Mouse (Mus musculus): Measurements from ENCODE around the gene Nhp2. TPM values are rescaled to one million over a fixed set of nuclear protein-coding genes. Genes with fewer than 3 reads are reported as not detected.

The Nhp2 gene
- total RNA-seq (2014; rRNA removed): 43.9 and 60.8 TPM in 2 replicates
- polyA plus RNA-seq (2015; fragmentation: Nextera tagmentation; extraction: Ambion mirVana): 105 and 109 TPM in 2 replicates

GRCm38 (mm10) chr11:51619409-51620060 lies at the start of gene Nhp2:
Gene Nhp2, plus strand, starts transcription at chr11:51619735.
- H3K27ac ChIP-seq: peak within 1 kb of the TSS; percentile 57; the same call in 1 of the 2 replicates

GRCm38 (mm10) chr11:51576454-51576853 lies 43.1 kb upstream of the Nhp2 start:
- Histone ChIP-seq H3K4me3 (ENCODE audit: low read length) (no peak overlapping the region), H3K9me3 (ENCODE audit: low read length) (no peaks in the 10 kb centered on the region), H3K36me3 (ENCODE audit: insufficient read depth, low read length) (no peaks in the 10 kb centered on the region), H3K27ac (no peak overlapping the region), H3K9ac (replicated peaks; ENCODE audit: low read length) (no peak overlapping the region), H3K4me2 (ENCODE audit: low read depth, low read length) (no peak overlapping the region), H3K4me1 (ENCODE audit: insufficient read depth, low read length) (no peaks in the 10 kb centered on the region), H3K27me3 (ENCODE audit: insufficient read depth, low read length) (no peaks in the 10 kb centered on the region)
- peak; percentile 33 for DNase-seq (ENCODE audit: low spot score)
- TF ChIP-seq CTCF (IDR thresholded peaks at IDR 0.05; ENCODE audit: low read depth): no peak
- 0 out of 2 replicates have a peak, but pooled peaks have one; percentile 18 for ATAC-seq
- WGBS: 40% methylated on average over 4 of the region's 4 CpGs

More at GRCm38 (mm10) chr11:51619409-51620060, at the start of gene Nhp2:
- under 1% methylated on average over 51 of the region's 51 CpGs for WGBS
- DNase-seq (ENCODE audit: low spot score) (peak; percentile 99), ATAC-seq (peak; percentile 97)
- no peak for TF ChIP-seq CTCF (IDR thresholded peaks at IDR 0.05; ENCODE audit: low read depth)
- Histone ChIP-seq H3K27me3 (ENCODE audit: insufficient read depth, low read length) (no peaks in the 10 kb centered on the region), H3K4me2 (ENCODE audit: low read depth, low read length) (peak within 1 kb of the TSS; percentile 79), H3K9ac (replicated peaks; ENCODE audit: low read length) (peak within 1 kb of the TSS; percentile 61), H3K9me3 (ENCODE audit: low read length) (no peaks in the 10 kb centered on the region), H3K4me3 (ENCODE audit: low read length) (peak within 1 kb of the TSS; percentile 80), H3K36me3 (ENCODE audit: insufficient read depth, low read length) (peaks cover 26% of the 10 kb centered on the region), H3K4me1 (ENCODE audit: insufficient read depth, low read length) (no peaks in the 10 kb centered on the region; the same call in 1 of the 2 replicates)

GRCm38 (mm10) chr11:51577587-51577986 lies 41.9 kb upstream of the Nhp2 start:
- H3K27me3 ChIP-seq (ENCODE audit: insufficient read depth, low read length): no peaks in the 10 kb centered on the region
- H3K27ac ChIP-seq: no peak overlapping the region
- 90% methylated on average over 7 of the region's 7 CpGs for WGBS
- ATAC-seq (no peak), DNase-seq (ENCODE audit: low spot score) (no peak)
- no peaks in the 10 kb centered on the region for H3K9me3 ChIP-seq (ENCODE audit: low read length)
- no peak for TF ChIP-seq CTCF (IDR thresholded peaks at IDR 0.05; ENCODE audit: low read depth)
- H3K4me2 ChIP-seq (ENCODE audit: low read depth, low read length): no peak overlapping the region
- H3K36me3 ChIP-seq (ENCODE audit: insufficient read depth, low read length): no peaks in the 10 kb centered on the region
- H3K4me3 ChIP-seq (ENCODE audit: low read length): no peak overlapping the region
- H3K4me1 ChIP-seq (ENCODE audit: insufficient read depth, low read length): no peaks in the 10 kb centered on the region
- H3K9ac ChIP-seq (replicated peaks; ENCODE audit: low read length): no peak overlapping the region

GRCm38 (mm10) chr11:51579024-51579423 lies 40.5 kb upstream of the Nhp2 start:
- no peak overlapping the region for H3K4me2 ChIP-seq (ENCODE audit: low read depth, low read length)
- DNase-seq (ENCODE audit: low spot score) (no peak), ATAC-seq (no peak)
- 0 out of 2 replicates have a peak, but pooled peaks cover 2% of the 10 kb centered on the region for H3K4me1 ChIP-seq (ENCODE audit: insufficient read depth, low read length)
- WGBS: 68% methylated on average over 4 of the region's 4 CpGs
- H3K4me3 ChIP-seq (ENCODE audit: low read length): no peak overlapping the region
- H3K27me3 ChIP-seq (ENCODE audit: insufficient read depth, low read length): no peaks in the 10 kb centered on the region
- no peak for TF ChIP-seq CTCF (IDR thresholded peaks at IDR 0.05; ENCODE audit: low read depth)
- no peak overlapping the region for H3K9ac ChIP-seq (replicated peaks; ENCODE audit: low read length)
- H3K36me3 ChIP-seq (ENCODE audit: insufficient read depth, low read length): no peaks in the 10 kb centered on the region
- H3K27ac ChIP-seq: no peak overlapping the region
- no peaks in the 10 kb centered on the region for H3K9me3 ChIP-seq (ENCODE audit: low read length)

- Histone ChIP-seq H3K4me1 (ENCODE audit: insufficient read depth, low read length) (peaks cover 16% of the 10 kb centered on the region; the same call in 1 of the 2 replicates), H3K36me3 (ENCODE audit: insufficient read depth, low read length) (peaks cover 10% of the 10 kb centered on the region), H3K4me3 (ENCODE audit: low read length) (no peak overlapping the region), H3K9me3 (ENCODE audit: low read length) (no peaks in the 10 kb centered on the region), H3K27ac (no peak overlapping the region), H3K27me3 (ENCODE audit: insufficient read depth, low read length) (no peaks in the 10 kb centered on the region), H3K4me2 (ENCODE audit: low read depth, low read length) (no peak overlapping the region), H3K9ac (replicated peaks; ENCODE audit: low read length) (no peak overlapping the region)
- ATAC-seq (no peak), DNase-seq (ENCODE audit: low spot score) (peak; percentile 78)
- TF ChIP-seq CTCF (IDR thresholded peaks at IDR 0.05; ENCODE audit: low read depth): peak; percentile 68
- 25% methylated on average over 8 of the region's 8 CpGs for WGBS
Measured at GRCm38 (mm10) chr11:51582713-51583112, 36.8 kb upstream of the Nhp2 start.

- Histone ChIP-seq H3K4me2 (ENCODE audit: low read depth, low read length) (peak overlapping the region; percentile 93), H3K36me3 (ENCODE audit: insufficient read depth, low read length) (peaks cover 16% of the 10 kb centered on the region), H3K27me3 (ENCODE audit: insufficient read depth, low read length) (no peaks in the 10 kb centered on the region), H3K9me3 (ENCODE audit: low read length) (no peaks in the 10 kb centered on the region), H3K9ac (replicated peaks; ENCODE audit: low read length) (peak overlapping the region; percentile 74), H3K4me3 (ENCODE audit: low read length) (peak overlapping the region; percentile 64), H3K4me1 (ENCODE audit: insufficient read depth, low read length) (peaks cover 16% of the 10 kb centered on the region; the same call in 1 of the 2 replicates), H3K27ac (peak overlapping the region; percentile 87)
- WGBS: 8% methylated on average over 9 of the region's 9 CpGs
- no peak for ATAC-seq
- DNase-seq (ENCODE audit: low spot score): no peak
- no peak for TF ChIP-seq CTCF (IDR thresholded peaks at IDR 0.05; ENCODE audit: low read depth)
Measured at GRCm38 (mm10) chr11:51584057-51584430, 35.5 kb upstream of the Nhp2 start.
